Mouse (Mus musculus): ENCODE measurements around the gene Ptprs. TPM values are rescaled to one million over a fixed set of nuclear protein-coding genes. Genes with fewer than 3 reads are reported as not detected.

Gene Ptprs
- polyA plus RNA-seq, 1 experiment, result 478 TPM

DNA sequence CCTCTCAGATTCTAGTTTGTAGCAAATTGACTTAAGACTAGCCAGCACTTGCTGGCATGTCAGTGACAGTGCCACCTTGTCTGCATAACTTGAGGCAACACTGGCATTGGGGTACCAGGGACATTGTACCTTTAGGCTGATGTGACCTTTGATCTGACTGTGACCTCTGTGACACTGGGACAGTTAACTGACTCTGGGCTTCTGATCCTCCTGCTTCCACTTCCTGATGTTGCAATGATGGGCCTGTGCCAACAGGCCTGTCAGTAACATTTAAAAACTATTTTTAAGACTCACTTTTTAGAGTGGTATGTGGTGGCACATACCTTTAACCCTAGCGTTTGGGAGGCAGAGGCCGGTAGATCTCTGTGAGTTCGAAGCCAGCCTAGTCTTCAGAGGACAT lies 70.9 kb downstream of the Ptprs start:
- peaks cover 37% of the 10 kb centered on the region for H3K4me1 ChIP-seq (ENCODE audit: control insufficient read depth, insufficient read depth, low read length)
- no peak for TF ChIP-seq POLR2A (IDR thresholded peaks at IDR 0.05; ENCODE audit: borderline replicate concordance, insufficient read depth, low read length)
- TF ChIP-seq CTCF (IDR thresholded peaks at IDR 0.05; ENCODE audit: borderline replicate concordance, insufficient read depth, low read depth, low read length), result no peak
- WGBS, result 97% methylated on average over 3 of the region's 3 CpGs
- no peaks in the 10 kb centered on the region for H3K27me3 ChIP-seq (ENCODE audit: control insufficient read depth, insufficient read depth, low read length)
- H3K4me3 ChIP-seq (replicated peaks; ENCODE audit: insufficient read depth, low read depth, low read length), result no peak overlapping the region
- DNase-seq, result no peak
- no peak overlapping the region for H3K27ac ChIP-seq (ENCODE audit: insufficient read depth, low read length)

DNA sequence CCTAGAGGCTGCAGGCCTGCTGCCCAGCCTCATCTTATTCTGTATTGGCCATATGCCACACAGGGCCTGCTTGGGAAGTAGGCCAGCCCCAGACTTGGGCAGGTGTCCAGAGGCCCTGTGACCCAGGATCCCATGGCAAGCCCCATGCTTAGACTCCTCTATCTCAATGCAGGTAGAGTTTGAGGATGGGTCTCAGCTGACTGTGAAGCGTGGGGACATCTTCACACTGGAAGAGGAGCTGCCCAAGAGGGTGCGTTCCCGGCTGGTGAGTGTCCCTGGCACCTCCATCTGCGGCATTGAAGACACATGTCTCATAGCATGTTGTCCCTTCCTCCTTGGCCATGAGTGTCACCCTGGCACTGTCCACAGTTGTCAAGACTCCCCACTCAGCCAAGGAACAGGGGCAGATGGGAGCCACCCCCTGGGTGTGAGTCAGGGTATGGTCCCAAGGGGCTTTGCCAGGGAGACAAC lies 75.2 kb downstream of the Ptprs start:
- H3K27ac ChIP-seq (ENCODE audit: insufficient read depth, low read length), result peak overlapping the region; percentile 26
- WGBS, result 20% methylated on average over 4 of the region's 4 CpGs
- no peaks in the 10 kb centered on the region for H3K27me3 ChIP-seq (ENCODE audit: control insufficient read depth, insufficient read depth, low read length)
- TF ChIP-seq CTCF (IDR thresholded peaks at IDR 0.05; ENCODE audit: borderline replicate concordance, insufficient read depth, low read depth, low read length) (no peak), POLR2A (IDR thresholded peaks at IDR 0.05; ENCODE audit: borderline replicate concordance, insufficient read depth, low read length) (no peak)
- H3K4me3 ChIP-seq (replicated peaks; ENCODE audit: insufficient read depth, low read depth, low read length), result no peak overlapping the region
- DNase-seq, result peak; percentile 75 to 84
- H3K4me1 ChIP-seq (ENCODE audit: control insufficient read depth, insufficient read depth, low read length), result peaks cover 35% of the 10 kb centered on the region

DNA sequence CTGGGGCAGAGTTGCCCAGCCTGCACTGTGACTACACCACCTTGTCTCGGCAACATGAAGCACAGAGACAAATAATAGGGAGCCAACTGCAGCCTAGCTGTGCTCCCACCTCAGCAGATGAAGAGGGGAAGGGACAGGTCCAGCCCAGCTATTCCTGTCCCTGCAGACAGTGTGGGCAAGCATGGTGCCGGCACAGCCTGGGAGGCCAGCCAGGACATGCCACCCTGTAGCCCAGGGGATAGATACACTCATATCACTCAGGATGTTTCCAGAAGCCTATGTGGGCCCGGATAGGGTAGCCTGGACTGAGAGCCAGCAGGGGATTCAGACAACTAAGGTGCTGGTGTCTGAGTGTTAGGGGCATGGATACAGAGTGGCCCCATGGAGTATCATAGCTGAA lies 76.1 kb downstream of the Ptprs start:
- 21% methylated on average over 3 of the region's 3 CpGs for WGBS
- Histone ChIP-seq H3K4me3 (replicated peaks; ENCODE audit: insufficient read depth, low read depth, low read length) (no peak overlapping the region), H3K27ac (ENCODE audit: insufficient read depth, low read length) (peak overlapping the region; percentile 26)

DNA sequence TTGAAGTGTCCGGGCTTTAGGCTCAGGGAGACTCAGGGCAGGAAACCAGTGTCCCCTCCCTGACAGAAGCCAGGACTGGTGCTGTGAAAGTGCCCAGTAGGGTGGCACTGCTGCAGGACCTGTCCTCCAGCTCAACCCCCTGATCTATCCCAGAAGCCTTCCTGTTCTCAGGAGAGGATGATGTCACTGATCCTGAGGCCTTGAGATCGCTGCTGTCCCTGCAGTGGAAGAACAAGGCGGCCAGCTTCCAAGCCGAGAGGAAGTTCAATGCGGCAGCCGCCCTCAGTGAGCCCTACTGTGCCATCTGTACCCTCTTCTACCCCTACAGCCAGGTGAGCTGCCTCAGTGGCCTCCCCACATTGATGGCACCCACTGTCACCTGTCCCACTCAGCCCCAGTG lies 80.2 kb downstream of the Ptprs start:
- Histone ChIP-seq H3K27ac (ENCODE audit: insufficient read depth, low read length) (no peak overlapping the region), H3K4me3 (replicated peaks; ENCODE audit: insufficient read depth, low read depth, low read length) (no peak overlapping the region), H3K4me1 (ENCODE audit: control insufficient read depth, insufficient read depth, low read length) (peaks cover 41% of the 10 kb centered on the region), H3K27me3 (ENCODE audit: control insufficient read depth, insufficient read depth, low read length) (no peaks in the 10 kb centered on the region)
- 90% methylated on average over 6 of the region's 6 CpGs for WGBS
- TF ChIP-seq POLR2A (IDR thresholded peaks at IDR 0.05; ENCODE audit: borderline replicate concordance, insufficient read depth, low read length) (no peak), CTCF (IDR thresholded peaks at IDR 0.05; ENCODE audit: borderline replicate concordance, insufficient read depth, low read depth, low read length) (no peak)
- no peak for DNase-seq

More for the DNA sequence above, 76.1 kb downstream of the Ptprs start:
- DNase-seq, result no peak
- TF ChIP-seq CTCF (IDR thresholded peaks at IDR 0.05; ENCODE audit: borderline replicate concordance, insufficient read depth, low read depth, low read length), result no peak
- no peak for TF ChIP-seq POLR2A (IDR thresholded peaks at IDR 0.05; ENCODE audit: borderline replicate concordance, insufficient read depth, low read length)
- peaks cover 35% of the 10 kb centered on the region for H3K4me1 ChIP-seq (ENCODE audit: control insufficient read depth, insufficient read depth, low read length)
- no peaks in the 10 kb centered on the region for H3K27me3 ChIP-seq (ENCODE audit: control insufficient read depth, insufficient read depth, low read length)

DNA sequence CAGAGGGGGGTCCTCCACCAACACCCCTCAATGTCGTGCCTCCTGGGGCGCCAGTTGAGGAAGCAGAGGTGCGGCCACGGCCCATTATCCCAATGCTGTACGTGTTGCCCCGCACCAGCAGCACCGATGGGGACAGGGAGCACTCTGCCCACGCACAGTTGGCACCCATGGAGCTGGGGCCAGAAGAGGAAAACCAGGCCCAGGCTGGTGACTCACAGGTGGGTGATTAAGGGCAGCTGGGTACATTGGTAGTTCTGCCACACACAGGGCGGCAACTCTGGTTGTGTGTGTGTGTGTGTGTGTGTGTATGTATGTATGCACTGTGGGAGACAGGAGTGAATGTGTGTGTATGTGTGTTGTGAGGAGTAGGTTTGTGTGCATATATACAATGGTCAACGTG lies 82.4 kb downstream of the Ptprs start:
- 74% methylated on average over 10 of the region's 10 CpGs for WGBS
- TF ChIP-seq POLR2A (IDR thresholded peaks at IDR 0.05; ENCODE audit: borderline replicate concordance, insufficient read depth, low read length) (no peak), CTCF (IDR thresholded peaks at IDR 0.05; ENCODE audit: borderline replicate concordance, insufficient read depth, low read depth, low read length) (no peak)
- no peak overlapping the region for H3K27ac ChIP-seq (ENCODE audit: insufficient read depth, low read length)

DNA sequence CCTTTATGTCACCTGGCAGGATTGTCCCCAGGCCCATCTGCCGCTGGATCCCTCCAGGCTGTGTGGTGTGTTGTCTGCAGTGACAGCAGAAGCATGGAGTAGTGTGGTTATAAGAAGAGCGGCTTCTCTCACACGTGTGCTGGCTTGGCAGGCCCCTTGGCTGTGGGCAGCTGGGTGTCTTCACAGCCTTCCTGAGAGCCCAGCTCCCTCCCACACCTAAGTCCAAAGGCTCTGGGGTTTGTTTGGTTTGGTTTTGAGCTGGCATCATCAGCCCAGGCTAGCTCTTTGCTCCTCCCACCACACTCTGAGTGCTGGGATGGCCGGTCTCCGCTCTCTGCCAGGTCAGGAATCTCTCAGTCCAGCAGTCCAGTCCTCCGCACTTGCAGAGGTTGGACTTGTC lies 83.0 kb downstream of the Ptprs start:
- no peak overlapping the region for H3K4me3 ChIP-seq (replicated peaks; ENCODE audit: insufficient read depth, low read depth, low read length)
- no peak for DNase-seq
- H3K27me3 ChIP-seq (ENCODE audit: control insufficient read depth, insufficient read depth, low read length), result no peaks in the 10 kb centered on the region
- TF ChIP-seq CTCF (IDR thresholded peaks at IDR 0.05; ENCODE audit: borderline replicate concordance, insufficient read depth, low read depth, low read length), result no peak
- TF ChIP-seq POLR2A (IDR thresholded peaks at IDR 0.05; ENCODE audit: borderline replicate concordance, insufficient read depth, low read length), result no peak
- 74% methylated on average over 6 of the region's 6 CpGs for WGBS
- peaks cover 37% of the 10 kb centered on the region for H3K4me1 ChIP-seq (ENCODE audit: control insufficient read depth, insufficient read depth, low read length)
- no peak overlapping the region for H3K27ac ChIP-seq (ENCODE audit: insufficient read depth, low read length)

More for the DNA sequence above, 82.4 kb downstream of the Ptprs start:
- Histone ChIP-seq H3K4me1 (ENCODE audit: control insufficient read depth, insufficient read depth, low read length) (peaks cover 30% of the 10 kb centered on the region), H3K27me3 (ENCODE audit: control insufficient read depth, insufficient read depth, low read length) (no peaks in the 10 kb centered on the region), H3K4me3 (replicated peaks; ENCODE audit: insufficient read depth, low read depth, low read length) (no peak overlapping the region)
- no peak for DNase-seq

DNA sequence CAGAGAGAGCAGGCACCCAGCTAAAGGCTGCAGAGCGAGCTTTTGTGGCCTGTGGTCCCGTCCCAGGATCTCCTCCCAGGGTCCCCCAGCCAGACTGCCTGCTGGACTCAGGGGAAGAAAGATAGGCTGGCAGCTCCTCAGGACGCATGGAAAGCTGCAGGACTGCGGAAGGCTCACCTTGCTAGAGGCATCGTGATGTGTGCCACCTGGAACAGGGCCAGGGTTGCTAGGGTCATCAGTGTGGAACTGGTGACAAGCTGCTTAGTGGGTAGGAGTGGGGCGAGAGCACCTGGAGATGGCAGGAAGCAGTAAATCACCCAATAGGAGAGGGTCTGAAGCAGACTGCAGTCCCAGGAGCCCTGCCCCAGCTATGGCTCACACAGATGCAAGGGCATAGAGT lies 88.7 kb downstream of the Ptprs start:
- WGBS, result 21% methylated on average over 6 of the region's 6 CpGs
- peak; percentile 75 to 79 for DNase-seq

DNA sequence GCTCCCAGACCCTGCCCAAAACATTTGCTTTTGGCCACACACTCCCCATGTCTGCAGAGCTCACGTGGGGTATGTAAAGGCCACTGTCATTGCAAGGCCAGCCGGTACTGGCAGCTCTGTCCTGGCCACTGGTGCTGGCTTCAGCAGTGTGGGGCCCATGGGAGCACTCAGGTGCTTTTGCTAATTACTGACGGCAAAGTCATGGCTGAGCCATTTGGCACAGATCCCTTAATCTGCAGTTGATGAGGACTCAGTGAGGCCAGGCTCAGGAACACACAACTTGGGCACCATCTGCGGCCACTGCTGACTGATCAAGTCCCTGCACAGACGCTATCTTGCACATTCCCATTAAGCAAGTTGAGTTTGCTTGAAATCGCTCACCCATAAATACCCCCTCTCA lies 91.4 kb downstream of the Ptprs start:
- 29% methylated on average over 6 of the region's 6 CpGs for WGBS
- Histone ChIP-seq H3K4me3 (replicated peaks; ENCODE audit: insufficient read depth, low read depth, low read length) (no peak overlapping the region), H3K27me3 (ENCODE audit: control insufficient read depth, insufficient read depth, low read length) (no peaks in the 10 kb centered on the region), H3K27ac (ENCODE audit: insufficient read depth, low read length) (0 out of 2 replicates have a peak overlapping the region, but pooled peaks have one; percentile 20), H3K4me1 (ENCODE audit: control insufficient read depth, insufficient read depth, low read length) (peaks cover 67% of the 10 kb centered on the region)
- DNase-seq, result peak in 1 of 2 experiments; percentile 64
- TF ChIP-seq CTCF (IDR thresholded peaks at IDR 0.05; ENCODE audit: borderline replicate concordance, insufficient read depth, low read depth, low read length) (no peak), POLR2A (IDR thresholded peaks at IDR 0.05; ENCODE audit: borderline replicate concordance, insufficient read depth, low read length) (no peak)

More for the DNA sequence above, 88.7 kb downstream of the Ptprs start:
- Histone ChIP-seq H3K27me3 (ENCODE audit: control insufficient read depth, insufficient read depth, low read length) (no peaks in the 10 kb centered on the region), H3K27ac (ENCODE audit: insufficient read depth, low read length) (peak overlapping the region; percentile 24; the same call in 1 of the 2 replicates), H3K4me3 (replicated peaks; ENCODE audit: insufficient read depth, low read depth, low read length) (no peak overlapping the region), H3K4me1 (ENCODE audit: control insufficient read depth, insufficient read depth, low read length) (peaks cover 67% of the 10 kb centered on the region)
- no peak for TF ChIP-seq CTCF (IDR thresholded peaks at IDR 0.05; ENCODE audit: borderline replicate concordance, insufficient read depth, low read depth, low read length)
- TF ChIP-seq POLR2A (IDR thresholded peaks at IDR 0.05; ENCODE audit: borderline replicate concordance, insufficient read depth, low read length), result no peak
